Mouse (Mus musculus) intestine, embryonic 14.5 days (tissue): Measurements from ENCODE around the gene Olfr727. TPM values are rescaled to one million over a fixed set of nuclear protein-coding genes. Genes with fewer than 3 reads are reported as not detected.

Experiments
- ATAC-seq: fragments of 200-750 bp; cut with Nextera tagmentation; replicated peaks from 2 replicates; pipeline ENCODE4 v1.8.0; 2017; ENCODE audit warnings: low read depth, moderate number of reproducible peaks, moderate TSS enrichment, moderate library complexity; ENCODE audit not compliant: low FRiP score, low TSS enrichment
- DNase-seq: peaks from one replicate; pipeline ENCODE4 v3.0.0-alpha.2; 2018; ENCODE audit warnings: low spot score
- H3K27ac ChIP-seq: fragments of 300-500 bp; sonication (generic); 2 replicates; pipeline ENCODE4 v1.5.1; 2014; ENCODE audit warnings: low read depth, mild to moderate bottlenecking, control low read depth
- H3K27me3 ChIP-seq: fragments of 300-500 bp; sonication (generic); replicated peaks from 2 replicates; pipeline ENCODE4 v1.6.1; 2014; ENCODE audit warnings: low read length, control low read depth; ENCODE audit not compliant: control insufficient read depth, insufficient read depth
- H3K36me3 ChIP-seq: fragments of 300-500 bp; sonication (generic); 2 replicates; pipeline ENCODE4 v1.6.1; 2014; ENCODE audit warnings: low read length, control low read depth; ENCODE audit not compliant: control insufficient read depth, insufficient read depth
- H3K4me1 ChIP-seq: fragments of 300-500 bp; sonication (generic); replicated peaks from 2 replicates; pipeline ENCODE4 v1.6.1; 2014; ENCODE audit warnings: low read length, control low read depth, mixed read lengths; ENCODE audit not compliant: control insufficient read depth, insufficient read depth
- H3K4me2 ChIP-seq: fragments of 300-500 bp; sonication (generic); 2 replicates; pipeline ENCODE4 v1.6.1; 2014; ENCODE audit warnings: low read length
- H3K4me3 ChIP-seq: fragments of 300-500 bp; sonication (generic); 2 replicates; pipeline ENCODE4 v1.5.1; 2014; ENCODE audit warnings: low read depth, low read length, control low read depth, mixed read lengths
- H3K9ac ChIP-seq: fragments of 300-500 bp; sonication (generic); 2 replicates; pipeline ENCODE4 v1.6.1; 2014; ENCODE audit warnings: mild to moderate bottlenecking, low read length
- H3K9me3 ChIP-seq: fragments of 300-500 bp; sonication (generic); 2 replicates; pipeline ENCODE4 v1.6.1; 2016; ENCODE audit warnings: low read length, control low read depth; ENCODE audit not compliant: control insufficient read depth
- whole genome bisulfite sequencing: fragments of 180-500 bp; shearing (Covaris S2); extraction: QIAGEN DNeasy Blood & Tissue Kit; methylation state at CpG from one replicate; pipeline ENCODE4 v1.1.7; 2014; 5-methylcytosine and 5-hydroxymethylcytosine counted together
- polyA plus RNA-seq: library from polyadenylated mRNA; unstranded; fragments of >200 nt; fragmentation: Nextera tagmentation; extraction: Ambion mirVana; gene quantifications from 2 replicates; pipeline ENCODE4 v1.2.1, GENCODE M21; 2014

The Olfr727 gene
- not detected in 2 replicates for polyA plus RNA-seq

- H3K36me3 ChIP-seq, result no peaks in the 10 kb centered on the region
- H3K9me3 ChIP-seq, result no peaks in the 10 kb centered on the region
- ATAC-seq (no peak), DNase-seq (no peak)
- no peak within 1 kb of the TSS for H3K4me2 ChIP-seq
- no peak within 1 kb of the TSS for H3K27ac ChIP-seq
- 85% methylated on average over 1 of the region's 1 CpGs for WGBS
- no peak within 1 kb of the TSS for H3K4me3 ChIP-seq
- no peaks in the 10 kb centered on the region for H3K4me1 ChIP-seq
- no peak within 1 kb of the TSS for H3K9ac ChIP-seq
- no peaks in the 10 kb centered on the region for H3K27me3 ChIP-seq
Measured at GRCm38 (mm10) chr14:50122886-50123285, at the start of gene Olfr727. Olfr727 (plus strand) TSS chr14:50123186.

- H3K4me2 ChIP-seq, result no peak within 1 kb of the TSS
- no peak within 1 kb of the TSS for H3K4me3 ChIP-seq
- WGBS, result 88% methylated on average over 1 of the region's 1 CpGs
- DNase-seq (no peak), ATAC-seq (no peak)
- no peak within 1 kb of the TSS for H3K9ac ChIP-seq
- H3K4me1 ChIP-seq, result no peaks in the 10 kb centered on the region
- no peaks in the 10 kb centered on the region for H3K36me3 ChIP-seq
- no peaks in the 10 kb centered on the region for H3K9me3 ChIP-seq
- no peaks in the 10 kb centered on the region for H3K27me3 ChIP-seq
- H3K27ac ChIP-seq, result no peak within 1 kb of the TSS
Measured at GRCm38 (mm10) chr14:50090853-50091252, 32.1 kb upstream of the Olfr727 start, which contains the start of gene Olfr726. Olfr726 (minus strand) TSS chr14:50090953.

- no peaks in the 10 kb centered on the region for H3K9me3 ChIP-seq
- H3K4me3 ChIP-seq, result no peak within 1 kb of the TSS
- ATAC-seq (no peak), DNase-seq (no peak)
- H3K27ac ChIP-seq, result no peak within 1 kb of the TSS
- H3K4me1 ChIP-seq, result no peaks in the 10 kb centered on the region
- 81% methylated on average over 5 of the region's 5 CpGs for WGBS
- H3K9ac ChIP-seq, result no peak within 1 kb of the TSS
- no peaks in the 10 kb centered on the region for H3K27me3 ChIP-seq
- no peaks in the 10 kb centered on the region for H3K36me3 ChIP-seq
- no peak within 1 kb of the TSS for H3K4me2 ChIP-seq
Measured at GRCm38 (mm10) chr14:50142580-50142979, 19.6 kb downstream of the Olfr727 start, which contains the start of gene Olfr728. Olfr728 (minus strand) TSS chr14:50142680.

DNA sequence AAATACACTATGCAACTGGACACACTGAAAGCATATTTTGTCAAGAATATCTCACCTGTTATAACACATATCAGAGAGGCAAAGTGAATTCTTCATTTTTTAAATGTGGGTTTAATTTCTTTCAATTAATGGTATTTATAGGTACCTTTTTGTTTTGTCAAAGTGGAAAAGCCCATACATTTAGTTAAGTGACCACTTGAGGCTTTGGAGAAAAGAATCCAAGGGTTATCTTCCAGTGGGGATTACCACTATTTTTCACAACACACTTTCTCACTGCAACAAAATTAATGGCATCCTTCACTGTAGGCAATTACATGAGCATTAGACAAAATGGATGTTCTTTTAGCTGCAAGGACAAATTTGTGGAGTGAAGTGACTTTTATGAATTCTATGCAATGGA is 29.8 kb downstream of the Olfr727 start, which contains the start of gene Olfr729:
Gene Olfr729 (minus strand): TSS at position 101 of the 400 bp plus-strand sequence.
- Histone ChIP-seq H3K9ac (no peak within 1 kb of the TSS), H3K27ac (no peak within 1 kb of the TSS), H3K4me1 (no peaks in the 10 kb centered on the region), H3K27me3 (no peaks in the 10 kb centered on the region), H3K9me3 (no peaks in the 10 kb centered on the region), H3K36me3 (no peaks in the 10 kb centered on the region), H3K4me2 (no peak within 1 kb of the TSS), H3K4me3 (no peak within 1 kb of the TSS)
- DNase-seq (no peak), ATAC-seq (no peak)

Other genes starting within 250 kb of the Olfr727 start
- not detected in 2 replicates for gene Olfr722, start 221.2 kb upstream of the Olfr727 start, polyA plus RNA-seq
- gene Olfr723, start 191.4 kb upstream of the Olfr727 start, polyA plus RNA-seq, result not detected in 2 replicates
- not detected in 2 replicates for gene Olfr724, start 159.9 kb upstream of the Olfr727 start, polyA plus RNA-seq
- gene Olfr725, start 82.8 kb upstream of the Olfr727 start, polyA plus RNA-seq, result not detected in 2 replicates
- gene Olfr726, start 32.2 kb upstream of the Olfr727 start, polyA plus RNA-seq, result not detected in 2 replicates
- gene Olfr728, start 19.5 kb downstream of the Olfr727 start, polyA plus RNA-seq, result not detected in 2 replicates
- gene Olfr729, start 29.7 kb downstream of the Olfr727 start, polyA plus RNA-seq, result not detected in 2 replicates
- not detected in 2 replicates for gene Olfr730, start 65.0 kb downstream of the Olfr727 start, polyA plus RNA-seq
- gene Olfr731, start 118.7 kb downstream of the Olfr727 start, polyA plus RNA-seq, result not detected in 2 replicates
- gene Olfr732, start 161.0 kb downstream of the Olfr727 start, polyA plus RNA-seq, result not detected in 2 replicates
- gene Olfr733, start 178.3 kb downstream of the Olfr727 start, polyA plus RNA-seq, result not detected in 2 replicates
- gene Olfr734, start 203.6 kb downstream of the Olfr727 start, polyA plus RNA-seq, result not detected in 2 replicates
- not detected in 2 replicates for gene Olfr735, start 225.7 kb downstream of the Olfr727 start, polyA plus RNA-seq
- gene Tlr11, start 234.7 kb downstream of the Olfr727 start, polyA plus RNA-seq, result not detected in 2 replicates